Mouse (Mus musculus) stomach, embryonic 14.5 days (tissue): ENCODE data around the gene Eif3i. TPM values are rescaled to one million over a fixed set of nuclear protein-coding genes. Genes with fewer than 3 reads are reported as not detected.

Source experiments
- ATAC-seq: fragments of 200-750 bp; cut with Nextera tagmentation; 2 replicates; pipeline ENCODE4 v1.8.0; 2017; ENCODE audit warnings: low read depth, moderate TSS enrichment; ENCODE audit not compliant: insufficient number of reproducible peaks, insufficient read depth, low FRiP score
- H3K27ac ChIP-seq: fragments of 300-500 bp; sonication (generic); 2 replicates; pipeline ENCODE4 v1.5.1; 2014; ENCODE audit warnings: mild to moderate bottlenecking, low read length, moderate library complexity, mixed read lengths
- H3K27me3 ChIP-seq: fragments of 300-500 bp; sonication (generic); 2 replicates; pipeline ENCODE4 v1.6.1; 2014; ENCODE audit warnings: low read length, control low read depth, mixed read lengths; ENCODE audit not compliant: control insufficient read depth, insufficient read depth
- H3K36me3 ChIP-seq: fragments of 300-500 bp; sonication (generic); 2 replicates; pipeline ENCODE4 v1.6.1; 2014; ENCODE audit warnings: mild to moderate bottlenecking, control low read depth, low read length, moderate library complexity, mixed read lengths; ENCODE audit not compliant: control insufficient read depth, insufficient read depth
- H3K4me1 ChIP-seq: fragments of 300-500 bp; sonication (generic); 2 replicates; pipeline ENCODE4 v1.6.1; 2014; ENCODE audit warnings: low read length, control low read depth, mixed read lengths; ENCODE audit not compliant: control insufficient read depth, insufficient read depth
- H3K4me2 ChIP-seq: fragments of 300-500 bp; sonication (generic); replicated peaks from 2 replicates; pipeline ENCODE4 v1.6.1; 2014; ENCODE audit warnings: low read depth, low read length, control low read depth
- H3K4me3 ChIP-seq: fragments of 300-500 bp; sonication (generic); 2 replicates; pipeline ENCODE4 v1.5.1; 2014; ENCODE audit warnings: low read depth, low read length, control low read depth
- H3K9ac ChIP-seq: fragments of 300-500 bp; sonication (generic); replicated peaks from 2 replicates; pipeline ENCODE4 v1.6.1; 2014; ENCODE audit warnings: low read depth, mild to moderate bottlenecking, control low read depth, low read length, moderate library complexity, mixed read lengths
- H3K9me3 ChIP-seq: fragments of 300-500 bp; sonication (generic); 2 replicates; pipeline ENCODE4 v1.6.1; 2016; ENCODE audit warnings: low read depth, low read length, control low read depth; ENCODE audit not compliant: control insufficient read depth
- WGBS: fragments of 180-500 bp; shearing (Covaris S2); extraction: QIAGEN DNeasy Blood & Tissue Kit; methylation state at CpG from one replicate; pipeline ENCODE4 v1.1.7; 2014; 5-methylcytosine and 5-hydroxymethylcytosine counted together
- polyA plus RNA-seq: library from polyadenylated mRNA; unstranded; fragments of >200 nt; fragmentation: Nextera tagmentation; extraction: Ambion mirVana; gene quantifications from 2 replicates; pipeline ENCODE4 v1.2.1, GENCODE M21; 2014

The Eif3i gene
- polyA plus RNA-seq: 316 TPM in 2 replicates

DNA sequence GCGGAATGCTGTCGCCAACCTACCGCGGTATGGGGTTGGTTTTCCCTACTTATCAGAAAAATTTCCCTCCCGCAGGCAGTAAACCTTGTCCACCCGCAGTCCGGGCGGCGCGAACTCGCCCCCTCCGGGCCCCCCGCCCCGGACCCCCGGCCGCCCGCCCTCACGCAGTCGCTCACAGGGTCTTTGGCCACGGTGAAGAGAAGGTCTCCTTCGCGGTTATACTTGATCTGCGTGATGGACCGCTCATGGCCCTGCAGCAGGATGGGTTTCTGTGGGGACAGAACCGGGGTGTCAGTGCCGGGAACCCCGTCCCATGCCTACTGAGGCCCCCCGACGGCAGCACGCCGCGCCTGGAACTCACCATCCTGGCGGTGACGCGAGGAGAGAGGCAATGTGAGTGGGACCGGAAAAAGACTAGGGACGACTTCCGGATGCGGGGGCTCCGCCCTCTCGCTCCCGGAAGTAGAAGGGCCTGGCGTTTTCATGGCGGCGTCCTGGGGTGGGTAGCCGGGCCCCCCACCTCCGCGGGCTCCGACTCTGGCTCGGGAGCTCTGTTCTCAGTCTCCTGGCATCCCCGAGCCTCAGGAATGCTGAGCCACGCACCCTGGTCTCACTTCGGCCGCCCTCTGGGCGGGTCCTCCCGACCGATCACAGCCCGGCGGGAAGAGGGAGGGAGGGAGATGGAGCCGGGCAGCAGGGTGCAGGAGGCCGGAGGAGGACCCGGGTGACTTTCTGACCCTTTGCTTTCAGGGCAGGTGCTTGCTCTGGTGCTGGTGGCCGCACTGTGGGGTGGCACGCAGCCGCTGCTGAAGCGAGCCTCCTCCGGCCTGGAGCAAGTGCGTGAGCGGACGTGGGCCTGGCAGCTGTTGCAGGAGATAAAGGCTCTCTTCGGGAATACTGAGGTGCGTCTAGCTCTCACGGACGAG lies at the start of gene Eif3i, which contains the start of gene Tmem234:
Gene Eif3i, minus strand, starts transcription at position 416 of the 926 bp plus-strand sequence.
Gene Tmem234, plus strand, starts transcription at position 436 of the 926 bp plus-strand sequence.
- peak within 1 kb of the TSS; percentile 90 for H3K9ac ChIP-seq
- no peaks in the 10 kb centered on the region for H3K9me3 ChIP-seq
- peaks cover 11% of the 10 kb centered on the region; the same call in 1 of the 2 replicates for H3K4me1 ChIP-seq
- peak within 1 kb of the TSS; percentile 100 for H3K4me3 ChIP-seq
- ATAC-seq: peak; percentile 90
- H3K27ac ChIP-seq: peak within 1 kb of the TSS; percentile 44; the same call in 1 of the 2 replicates
- H3K27me3 ChIP-seq: no peaks in the 10 kb centered on the region
- peak within 1 kb of the TSS; percentile 89 for H3K4me2 ChIP-seq
- under 1% methylated on average over 73 of the region's 74 CpGs for WGBS
- H3K36me3 ChIP-seq: peaks cover 39% of the 10 kb centered on the region

DNA sequence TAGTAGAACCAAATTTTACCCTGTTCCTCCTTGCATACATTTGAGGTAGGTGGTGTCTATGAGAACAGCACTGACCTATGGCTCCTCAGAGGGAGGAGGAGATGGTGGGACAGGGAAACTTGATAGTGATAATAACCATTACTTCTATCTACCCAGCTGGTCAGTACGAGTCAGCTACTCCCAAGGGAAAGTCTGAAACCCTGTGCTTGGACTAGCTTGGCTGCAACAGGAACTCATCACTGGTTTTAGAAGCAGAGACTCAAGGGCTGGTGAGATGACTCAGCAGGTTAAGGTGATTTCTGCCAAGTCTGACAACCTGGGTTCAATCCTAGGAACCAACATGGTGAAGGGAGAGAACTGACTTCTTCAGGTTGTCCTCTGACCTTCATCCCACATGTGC lies 48.2 kb upstream of the Eif3i start:
- Histone ChIP-seq H3K4me3 (no peak overlapping the region), H3K4me2 (no peak overlapping the region), H3K9me3 (no peaks in the 10 kb centered on the region), H3K27me3 (no peaks in the 10 kb centered on the region), H3K9ac (no peak overlapping the region), H3K4me1 (no peaks in the 10 kb centered on the region), H3K36me3 (peaks cover 50% of the 10 kb centered on the region), H3K27ac (no peak overlapping the region)
- 70% methylated on average over 1 of the region's 1 CpGs for WGBS
- no peak for ATAC-seq

DNA sequence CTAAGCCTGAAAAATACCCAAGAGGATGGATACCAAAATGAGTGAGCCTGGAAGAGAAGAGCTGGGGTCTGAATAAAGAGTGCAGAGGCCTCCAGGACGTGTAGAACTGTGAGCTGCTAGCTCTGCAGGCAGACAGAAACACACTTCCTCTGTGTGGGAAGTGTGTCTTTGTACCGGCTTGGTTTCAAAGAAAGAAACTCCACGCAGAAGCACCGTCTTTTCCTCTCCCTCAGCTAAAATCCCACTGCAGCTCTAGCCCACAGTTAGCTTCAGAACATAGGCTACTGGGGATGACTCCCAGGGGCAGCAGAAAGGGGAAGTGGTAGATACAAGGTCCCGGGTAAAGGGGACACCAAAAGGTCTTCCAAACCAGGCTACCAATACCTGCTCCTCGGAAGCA lies 44.8 kb upstream of the Eif3i start:
- Histone ChIP-seq H3K36me3 (peaks cover 30% of the 10 kb centered on the region), H3K9ac (no peak overlapping the region), H3K27ac (no peak overlapping the region), H3K4me1 (no peaks in the 10 kb centered on the region), H3K4me2 (no peak overlapping the region), H3K4me3 (no peak overlapping the region), H3K27me3 (no peaks in the 10 kb centered on the region), H3K9me3 (no peaks in the 10 kb centered on the region)
- WGBS: 82% methylated on average over 6 of the region's 6 CpGs
- ATAC-seq: no peak

- H3K9ac ChIP-seq: no peak overlapping the region
- no peaks in the 10 kb centered on the region for H3K27me3 ChIP-seq
Measured at GRCm38 (mm10) chr4:129641756-129642155, 41.3 kb upstream of the Eif3i start.

GRCm38 (mm10) chr4:129640638-129641467 lies 40.4 kb upstream of the Eif3i start, which contains the start of gene Txlna:
Gene Txlna (minus strand): TSS chr4:129641065.
- under 1% methylated on average over 60 of the region's 60 CpGs for WGBS
- Histone ChIP-seq H3K9ac (peak within 1 kb of the TSS; percentile 49), H3K27me3 (no peaks in the 10 kb centered on the region), H3K36me3 (peaks cover 29% of the 10 kb centered on the region), H3K9me3 (no peaks in the 10 kb centered on the region), H3K4me2 (peak within 1 kb of the TSS; percentile 78), H3K27ac (peak within 1 kb of the TSS; percentile 87), H3K4me1 (peaks cover 8% of the 10 kb centered on the region; the same call in 1 of the 2 replicates), H3K4me3 (peak within 1 kb of the TSS; percentile 48)
- peak; percentile 94 for ATAC-seq

More at GRCm38 (mm10) chr4:129641756-129642155, 41.3 kb upstream of the Eif3i start:
- no peak overlapping the region for H3K27ac ChIP-seq
- peak overlapping the region; percentile 78; the same call in 1 of the 2 replicates for H3K4me2 ChIP-seq
- H3K4me3 ChIP-seq: 0 out of 2 replicates have a peak overlapping the region, but pooled peaks have one; percentile 48
- no peak for ATAC-seq
- H3K36me3 ChIP-seq: peaks cover 21% of the 10 kb centered on the region
- 42% methylated on average over 5 of the region's 5 CpGs for WGBS
- H3K9me3 ChIP-seq: no peaks in the 10 kb centered on the region
- H3K4me1 ChIP-seq: peaks cover 8% of the 10 kb centered on the region; the same call in 1 of the 2 replicates

DNA sequence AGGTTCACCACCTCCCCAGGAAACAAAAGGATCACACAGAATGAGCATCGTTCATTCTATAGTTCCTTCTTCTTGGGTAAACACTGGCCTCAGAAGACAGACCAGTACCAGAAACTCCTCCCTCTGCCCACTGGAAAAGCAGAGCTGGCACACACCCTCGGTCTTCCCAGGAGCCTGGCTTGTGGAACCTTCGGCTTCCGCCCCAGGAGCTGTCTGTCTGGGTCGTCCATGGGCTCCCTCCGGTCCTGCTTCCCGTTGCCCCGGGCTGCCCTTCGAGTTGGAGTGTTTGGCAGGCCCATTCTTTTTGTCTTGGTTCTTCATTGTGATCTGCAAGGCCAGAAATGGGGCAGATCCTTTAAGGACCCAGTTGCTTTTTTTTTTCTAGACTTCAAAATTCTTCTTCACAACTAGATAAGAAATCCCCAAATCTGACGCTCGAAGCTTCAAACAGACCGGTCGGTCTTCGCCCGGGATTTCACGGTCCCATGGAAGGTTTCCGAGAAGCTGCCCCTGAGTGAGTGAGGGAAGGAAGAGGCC lies 39.7 kb upstream of the Eif3i start:
- H3K27me3 ChIP-seq: no peaks in the 10 kb centered on the region
- H3K27ac ChIP-seq: peak overlapping the region; percentile 87
- H3K36me3 ChIP-seq: peaks cover 35% of the 10 kb centered on the region
- peak overlapping the region; percentile 48 for H3K4me3 ChIP-seq
- peaks cover 8% of the 10 kb centered on the region; the same call in 1 of the 2 replicates for H3K4me1 ChIP-seq
- H3K9me3 ChIP-seq: no peaks in the 10 kb centered on the region
- peak overlapping the region; percentile 78 for H3K4me2 ChIP-seq
- 2% methylated on average over 17 of the region's 17 CpGs for WGBS
- H3K9ac ChIP-seq: peak overlapping the region; percentile 49
- no peak for ATAC-seq

DNA sequence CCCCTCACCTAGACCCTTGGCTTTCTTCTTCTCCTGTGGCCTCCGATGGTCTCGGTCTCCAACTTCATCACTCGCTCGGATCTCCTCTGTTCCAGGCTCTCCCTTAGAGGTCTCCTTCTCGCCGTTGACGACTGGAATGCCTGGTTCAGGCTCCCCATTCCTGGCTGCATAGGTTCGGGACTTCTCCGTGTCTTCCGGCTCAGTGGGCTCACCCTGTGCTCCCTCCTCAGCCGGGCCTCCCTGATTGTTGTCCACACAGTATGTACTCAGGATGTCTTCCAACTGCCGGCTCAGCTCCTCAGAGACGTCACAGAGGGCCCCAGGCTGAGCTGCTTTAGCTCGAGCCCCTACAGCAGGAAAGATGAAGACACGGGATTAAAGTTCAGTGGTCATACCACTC lies 38.8 kb upstream of the Eif3i start:
- Histone ChIP-seq H3K27ac (no peak overlapping the region), H3K4me3 (peak overlapping the region; percentile 48; the same call in 1 of the 2 replicates), H3K27me3 (no peaks in the 10 kb centered on the region), H3K9me3 (no peaks in the 10 kb centered on the region), H3K36me3 (peaks cover 40% of the 10 kb centered on the region), H3K9ac (no peak overlapping the region), H3K4me2 (peak overlapping the region; percentile 78), H3K4me1 (peaks cover 8% of the 10 kb centered on the region; the same call in 1 of the 2 replicates)
- no peak for ATAC-seq
- 87% methylated on average over 15 of the region's 15 CpGs for WGBS

DNA sequence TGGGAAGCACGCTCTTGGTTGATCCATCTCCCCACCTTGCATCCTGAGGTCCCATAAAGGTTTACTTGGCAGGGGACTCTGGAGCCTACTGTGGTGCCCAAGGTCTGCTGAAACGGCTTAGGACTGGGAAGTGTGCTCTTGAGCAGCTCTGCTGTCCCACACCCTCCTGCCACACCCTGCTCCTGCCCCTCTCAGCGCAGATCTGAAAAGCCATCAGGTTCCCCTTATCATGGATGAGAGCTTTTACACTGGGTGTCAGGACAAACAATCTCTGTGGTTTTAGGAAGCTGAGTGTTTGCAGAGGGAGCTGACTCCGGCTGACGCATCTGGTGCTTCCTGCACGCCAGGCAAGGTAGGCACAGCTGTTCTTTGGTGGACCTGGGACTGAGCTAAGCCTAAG lies 33.4 kb upstream of the Eif3i start:
- Histone ChIP-seq H3K4me1 (no peaks in the 10 kb centered on the region), H3K27ac (no peak overlapping the region), H3K27me3 (no peaks in the 10 kb centered on the region), H3K4me3 (no peak overlapping the region), H3K9me3 (no peaks in the 10 kb centered on the region), H3K9ac (no peak overlapping the region), H3K36me3 (peaks cover 85% of the 10 kb centered on the region), H3K4me2 (no peak overlapping the region)
- 87% methylated on average over 6 of the region's 6 CpGs for WGBS
- no peak for ATAC-seq
